Mouse (Mus musculus) CH12.LX (cell line): ENCODE measurements around the gene Hist2h2ac.

Source experiments
- CTCF ChIP-seq, 2 experiments: IDR thresholded peaks in 1 of 2; conservative IDR thresholded peaks in 1 of 2; 2 replicates each; pipeline ENCODE4 v1.5.1; 2011 to 2012; ENCODE audit warnings: low read depth in 2 of 2, low read length in 2 of 2, improper control_type of control experiment in 1 of 2, inconsistent platforms in 1 of 2, mild to moderate bottlenecking in 1 of 2, moderate library complexity in 1 of 2
- JUND ChIP-seq: conservative IDR thresholded peaks from 2 replicates; pipeline ENCODE4 v1.6.1; 2011; ENCODE audit warnings: low read depth, low read length, improper control_type of control experiment
- POLR2A ChIP-seq: IDR thresholded peaks from 2 replicates; pipeline ENCODE4 v1.6.1; 2011; ENCODE audit warnings: low read depth, mild to moderate bottlenecking, improper control_type of control experiment, low read length
- ZC3H11A ChIP-seq: IDR thresholded peaks from 2 replicates; pipeline ENCODE4 v1.6.1; 2012; ENCODE audit warnings: low read depth, mild to moderate bottlenecking, inconsistent platforms, low read length, improper control_type of control experiment

DNA sequence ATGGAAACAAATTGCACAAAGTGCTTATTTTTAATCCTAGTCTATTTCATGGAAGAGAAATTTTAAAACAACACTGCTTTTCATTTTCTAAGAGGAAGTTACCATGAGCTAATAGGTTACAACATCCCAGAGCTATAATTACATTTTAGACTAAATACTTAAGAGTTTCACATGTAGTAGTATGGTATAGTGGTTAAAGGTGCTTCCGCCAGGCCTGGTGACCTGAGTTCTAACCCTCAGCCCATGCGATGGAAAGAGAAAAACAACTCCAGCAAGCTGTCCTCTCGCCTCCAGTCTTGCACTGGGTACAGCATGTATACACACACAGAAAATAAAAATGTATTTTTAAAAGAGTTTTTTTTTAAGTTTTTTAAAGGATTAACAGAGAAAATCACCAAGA is 31.1 kb upstream of the Hist2h2ac start:
- TF ChIP-seq POLR2A (no peak), JUND (no peak), ZC3H11A (no peak), CTCF (conservative IDR thresholded peaks at IDR 0.05 in 1 of 2, IDR thresholded peaks at IDR 0.05 in 1 of 2; ENCODE audit: low read depth in 2 of 2, low read length in 2 of 2) (no peak)
